Mouse (Mus musculus) adipocyte (in vitro differentiated cells): Measurements from ENCODE around the gene Hs6st3.

ENCODE experiments used
- DNase-seq: peaks from one replicate; pipeline ENCODE4 v3.0.0-alpha.2; 2016; ENCODE audit warnings: low spot score

The Hs6st3 gene

GRCm38 (mm10) chr14:119642874-119643273, 504.7 kb downstream of the Hs6st3 start:
- DNase-seq: no peak

DNA sequence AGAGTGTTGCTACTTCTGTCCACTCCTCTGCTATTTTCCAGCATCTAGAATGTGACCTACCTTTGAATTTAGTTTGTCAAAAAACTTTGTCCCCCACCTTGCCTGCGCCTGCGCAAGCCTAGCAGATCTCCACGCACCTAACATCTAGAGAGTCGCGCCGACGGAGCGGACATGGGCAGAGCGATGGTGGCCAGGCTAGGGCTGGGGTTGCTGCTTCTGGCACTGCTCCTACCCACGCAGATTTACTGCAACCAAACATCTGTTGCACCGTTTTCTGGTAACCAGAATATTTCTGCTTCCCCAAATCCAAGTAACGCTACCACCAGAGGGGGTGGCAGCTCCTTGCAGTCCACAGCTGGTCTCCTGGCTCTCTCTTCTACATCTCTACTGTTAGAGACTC, 505.7 kb downstream of the Hs6st3 start:
- no peak for DNase-seq

GRCm38 (mm10) chr14:119656936-119657335, 518.8 kb downstream of the Hs6st3 start:
- DNase-seq: no peak

DNA sequence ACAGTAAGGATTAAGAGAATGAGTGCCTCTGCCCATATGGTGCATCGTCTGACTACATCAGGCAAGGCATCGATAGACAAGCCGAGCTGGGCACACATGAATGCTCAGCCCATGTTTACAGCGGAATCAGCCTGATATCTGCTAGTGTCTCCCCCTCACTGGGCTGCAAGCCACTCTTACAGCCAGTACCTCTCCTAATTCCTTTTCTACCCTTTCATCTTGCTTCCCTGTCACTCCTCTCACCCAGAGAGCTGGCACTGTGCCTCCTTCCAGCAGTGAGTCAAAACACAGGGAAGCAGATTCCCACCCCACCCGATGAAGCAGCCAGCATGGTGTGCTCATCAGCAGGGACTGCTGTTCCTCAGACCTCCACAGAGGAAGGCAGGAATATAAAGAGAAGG, 527.6 kb downstream of the Hs6st3 start:
- DNase-seq: no peak

GRCm38 (mm10) chr14:119667421-119667820, 529.3 kb downstream of the Hs6st3 start:
- DNase-seq: no peak

DNA sequence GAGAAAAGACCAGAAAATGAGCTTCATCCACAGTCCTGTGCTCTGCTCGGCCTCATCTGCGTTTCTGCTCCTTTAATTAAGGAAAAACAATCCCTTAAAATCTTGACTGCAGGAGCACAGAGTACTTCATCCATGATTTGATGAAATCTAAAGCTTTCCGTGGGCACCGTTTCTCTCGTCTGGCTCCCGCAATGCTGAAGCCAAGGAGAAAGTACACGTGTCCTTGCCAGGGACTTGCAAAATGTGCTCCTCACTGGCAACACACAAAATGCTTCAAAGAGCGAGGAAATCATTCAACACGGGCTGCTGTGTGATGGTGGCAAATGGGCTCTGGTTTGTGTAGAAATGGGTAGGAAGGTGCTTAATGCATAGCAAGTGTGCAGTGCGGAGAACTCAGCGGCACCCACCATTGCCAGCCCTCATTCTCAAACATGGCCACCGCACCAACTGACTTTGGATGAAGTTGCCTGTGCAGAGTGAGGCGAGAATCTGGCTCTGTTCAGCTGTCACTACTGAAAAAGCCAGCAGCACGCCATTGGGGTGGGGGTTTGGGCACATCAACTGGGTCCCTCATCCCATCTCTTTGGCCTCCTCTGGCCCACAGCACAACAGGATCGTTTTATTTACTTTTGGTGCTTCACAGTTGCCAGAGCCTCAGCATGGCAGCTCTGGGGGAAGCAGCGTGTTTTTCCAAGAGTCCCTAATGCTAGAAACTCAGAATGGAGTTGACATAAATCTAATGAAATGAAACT, 532.9 kb downstream of the Hs6st3 start:
- DNase-seq: no peak

GRCm38 (mm10) chr14:119678574-119678973, 540.4 kb downstream of the Hs6st3 start:
- DNase-seq: no peak

GRCm38 (mm10) chr14:119680052-119680451, 541.9 kb downstream of the Hs6st3 start:
- no peak for DNase-seq

DNA sequence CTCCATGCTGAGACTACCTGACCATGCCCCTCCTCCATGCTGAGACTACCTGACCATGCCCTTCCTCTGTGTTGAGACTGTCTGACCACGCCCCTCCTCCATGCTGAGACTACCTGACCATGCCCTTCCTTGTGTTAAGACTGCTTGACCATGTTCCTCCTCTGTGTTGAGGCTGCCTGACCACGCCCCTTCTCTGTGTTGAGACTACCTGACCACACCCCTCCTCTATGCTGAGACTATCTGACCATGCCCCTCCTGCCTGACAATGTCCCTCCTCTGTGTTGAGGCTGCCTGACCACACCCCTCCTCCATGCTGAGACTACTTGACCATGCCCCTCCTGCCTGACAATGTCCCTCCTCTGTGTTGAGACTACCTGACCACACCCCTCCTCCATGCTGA, 549.7 kb downstream of the Hs6st3 start:
- DNase-seq: no peak

GRCm38 (mm10) chr14:119699982-119700381, 561.8 kb downstream of the Hs6st3 start:
- no peak for DNase-seq

DNA sequence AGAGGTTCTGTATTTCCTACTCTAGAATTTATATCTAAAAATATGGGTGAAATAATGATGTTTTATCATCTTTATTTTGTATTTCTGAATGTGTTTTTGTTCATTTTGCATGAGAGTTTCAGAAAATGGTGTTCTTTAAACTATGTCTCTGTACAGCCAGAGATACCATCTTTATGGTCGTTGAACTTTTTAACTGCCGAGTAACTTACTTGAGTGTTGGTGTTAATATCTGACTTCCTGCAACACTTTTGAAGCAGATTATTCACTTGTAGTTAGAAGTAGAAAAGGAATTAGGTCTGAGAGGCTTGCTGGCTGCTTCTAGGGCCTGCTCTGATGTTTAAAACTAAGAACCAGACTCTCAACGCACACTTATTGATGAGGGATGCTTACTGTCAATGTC, 576.6 kb downstream of the Hs6st3 start:
- no peak for DNase-seq

- no peak for DNase-seq
Measured at GRCm38 (mm10) chr14:119717323-119717722, 579.2 kb downstream of the Hs6st3 start.

- no peak for DNase-seq
Measured at GRCm38 (mm10) chr14:119725102-119725501, 587.0 kb downstream of the Hs6st3 start.

- no peak for DNase-seq
Measured at GRCm38 (mm10) chr14:119731436-119732080, 593.4 kb downstream of the Hs6st3 start.

DNA sequence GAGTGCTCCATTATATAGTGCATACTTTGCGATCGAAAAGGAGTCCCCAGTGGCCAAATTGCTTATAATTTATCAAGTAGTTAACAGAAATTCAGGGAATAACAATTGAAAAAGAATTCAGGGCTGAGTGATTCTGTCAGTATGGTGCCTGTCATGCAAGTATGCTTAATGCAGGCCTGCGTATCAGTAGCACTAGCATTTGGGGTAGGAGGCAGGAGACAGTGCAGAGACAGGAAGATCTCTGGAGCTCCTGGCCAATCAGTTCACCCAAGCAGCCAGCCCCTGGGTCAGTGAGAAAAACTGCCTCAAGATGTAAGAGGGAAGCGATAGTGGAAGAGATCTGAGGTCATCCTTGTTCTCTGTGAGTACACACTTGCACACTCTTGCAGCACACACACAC, 594.1 kb downstream of the Hs6st3 start:
- DNase-seq: no peak

DNA sequence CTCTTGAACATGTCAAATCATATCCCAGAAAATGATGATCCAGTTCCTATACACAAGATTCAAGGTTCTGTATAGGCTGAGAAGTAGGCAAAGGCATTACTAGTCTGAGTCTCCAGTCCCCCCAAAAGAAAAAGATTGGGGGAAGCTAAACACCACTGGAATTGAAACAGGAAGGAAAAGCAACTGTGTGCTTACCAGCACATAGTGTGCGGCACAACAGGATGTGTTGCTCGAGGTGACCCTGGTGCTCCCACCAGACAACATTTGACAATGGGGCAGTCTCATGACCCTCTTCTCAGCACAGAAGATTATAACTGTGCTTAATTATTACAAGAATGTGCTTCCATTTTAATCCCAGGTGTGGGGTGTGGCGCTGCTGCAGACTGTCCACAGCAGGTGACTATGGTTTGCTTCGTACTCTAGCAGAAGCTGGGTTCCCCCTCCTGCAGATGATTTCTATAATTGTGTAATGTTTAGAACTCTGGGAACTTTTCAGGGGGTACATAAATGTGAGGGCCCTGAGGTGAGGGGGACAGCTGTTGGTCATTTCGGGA, 599.3 kb downstream of the Hs6st3 start:
- no peak for DNase-seq

DNA sequence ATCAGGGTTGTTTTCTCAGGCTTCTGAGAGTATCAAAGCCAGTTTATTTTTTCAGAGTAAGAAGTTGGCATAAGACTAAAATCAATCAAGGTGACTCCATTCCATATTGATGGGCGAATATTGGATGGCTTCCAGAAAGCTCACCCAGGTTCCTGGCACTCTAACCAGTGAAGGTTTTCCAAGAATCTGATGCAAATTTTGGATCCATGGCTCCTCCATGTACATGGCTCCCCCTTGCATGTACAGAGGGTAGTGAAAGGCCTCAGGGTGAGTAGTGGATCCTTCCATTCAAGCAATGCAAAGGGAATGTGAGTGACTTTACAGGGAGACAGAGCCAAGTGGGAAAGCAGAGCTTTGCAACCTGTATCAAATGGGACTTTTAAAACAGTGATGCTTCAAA, 603.6 kb downstream of the Hs6st3 start:
- DNase-seq: no peak

- no peak for DNase-seq
Measured at GRCm38 (mm10) chr14:119761376-119761775, 623.2 kb downstream of the Hs6st3 start.

GRCm38 (mm10) chr14:119772040-119772439, 633.9 kb downstream of the Hs6st3 start:
- no peak for DNase-seq

DNA sequence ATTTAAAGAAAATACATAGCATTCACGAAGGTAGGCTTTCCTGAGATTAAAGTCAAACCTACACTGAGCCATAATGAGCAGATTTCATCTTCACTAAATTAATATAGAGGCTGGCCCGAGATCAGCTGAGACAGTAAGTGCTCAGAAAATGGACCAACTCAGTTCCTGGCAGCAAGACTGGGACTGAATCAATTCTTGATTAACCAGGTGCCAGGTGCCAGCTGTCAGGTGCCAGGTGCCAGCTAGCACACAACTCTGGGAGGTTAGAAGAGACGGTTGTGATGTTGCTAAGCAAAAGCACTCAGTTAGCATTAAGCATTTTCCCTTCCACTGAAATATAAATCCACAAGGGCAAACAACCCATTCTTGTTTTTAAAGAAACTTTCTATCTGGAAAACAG, 638.1 kb downstream of the Hs6st3 start:
- DNase-seq: no peak

DNA sequence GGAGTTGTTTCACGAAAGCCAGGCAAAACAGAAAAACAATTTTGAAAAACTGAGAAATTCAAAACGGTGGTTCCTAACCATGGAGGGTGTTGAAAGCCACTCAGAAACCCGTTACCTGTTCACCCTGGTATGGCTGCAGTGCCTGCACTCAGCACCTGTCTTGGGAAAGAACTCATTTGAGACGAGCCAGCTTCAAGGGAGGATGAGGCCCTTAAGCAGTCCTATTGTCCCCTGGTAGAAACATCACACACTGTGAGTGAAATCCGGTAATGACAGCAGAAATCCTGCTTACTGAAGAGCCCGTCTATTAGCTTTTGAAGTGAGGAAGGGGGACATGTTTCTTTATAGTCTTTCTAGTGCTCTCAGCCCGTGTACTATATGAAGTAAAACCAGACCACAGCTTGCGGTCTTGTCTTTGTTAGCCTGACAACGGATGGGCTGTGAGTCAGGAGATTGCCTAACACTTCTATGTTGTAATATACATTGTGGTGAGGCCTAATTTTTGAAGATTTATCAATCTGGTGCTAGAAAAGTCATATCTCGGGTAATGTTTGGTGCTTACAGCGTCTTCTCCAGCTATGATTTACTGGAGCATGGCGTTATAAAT, 641.9 kb downstream of the Hs6st3 start:
- no peak for DNase-seq

GRCm38 (mm10) chr14:119781111-119781510, 643.0 kb downstream of the Hs6st3 start:
- DNase-seq: no peak

DNA sequence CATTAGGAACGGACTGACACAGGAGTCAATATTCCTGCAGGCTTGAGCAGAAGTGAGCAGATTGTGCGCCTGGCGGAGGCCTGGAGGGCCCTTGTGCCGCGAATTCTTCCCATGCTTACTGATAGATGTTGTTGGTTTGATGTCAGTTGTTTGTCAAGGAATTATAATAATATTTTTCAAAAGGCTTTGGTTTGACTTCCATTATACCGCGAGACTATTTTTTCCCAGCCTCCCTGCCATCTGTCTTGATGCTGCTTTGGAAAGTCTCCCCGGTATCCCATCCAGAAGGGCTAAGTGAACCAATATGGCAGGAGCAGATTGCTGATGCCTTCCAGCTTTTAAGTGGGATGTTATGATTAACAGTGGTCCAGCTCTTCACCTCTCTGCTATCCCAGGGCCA, 651.3 kb downstream of the Hs6st3 start:
- DNase-seq: no peak
